Mouse (Mus musculus) ES-E14 (cell line): Measurements from ENCODE around the gene 3110082I17Rik.

Source experiments
- CHD2 ChIP-seq: IDR thresholded peaks from 2 replicates; pipeline ENCODE4 v1.6.1; 2014; ENCODE audit warnings: mild to moderate bottlenecking, low read depth, low read length, inconsistent platforms
- MAFK ChIP-seq: IDR thresholded peaks from 2 replicates; pipeline ENCODE4 v1.6.1; 2014; ENCODE audit warnings: mild to moderate bottlenecking, low read depth, low read length, inconsistent platforms; ENCODE audit not compliant: insufficient read depth

GRCm38 (mm10) chr5:139418110-139418509, 42.2 kb downstream of the 3110082I17Rik start:
- TF ChIP-seq MAFK (no peak), CHD2 (no peak)
